Mouse (Mus musculus) layer of hippocampus, adult 18-20 months (tissue): ENCODE data around the gene Sgpp2. TPM values are rescaled to one million over a fixed set of nuclear protein-coding genes. Genes with fewer than 3 reads are reported as not detected.
A peak's percentile ranks its signal among the peaks of the same experiment; 100 is the strongest.

Source experiments
- DNase-seq, 2 experiments: peaks; one replicate each; pipeline ENCODE4 v3.0.0; 2022; ENCODE audit warnings: low spot score in 2 of 2
- long read RNA-seq: library from polyadenylated mRNA; stranded (forward); transcript quantifications from one replicate; pipeline ENCODE4 v2.0.0, GENCODE M21; 2021
- total RNA-seq, 2 experiments: library from RNA; stranded (reverse); gene quantifications; 2 replicates each; pipeline ENCODE4 v1.2.3; 2021

Sgpp2 gene
- total RNA-seq = 1 to 10 TPM; 5.1 to 5.4 TPM
- long read RNA-seq, full-length matches to known transcripts = 9 of 14 reads
- long read RNA-seq, partial matches to known transcripts = 1 of 14 reads
- long read RNA-seq, other reads (novel, unspliced or antisense) = 4 of 14 reads

DNA sequence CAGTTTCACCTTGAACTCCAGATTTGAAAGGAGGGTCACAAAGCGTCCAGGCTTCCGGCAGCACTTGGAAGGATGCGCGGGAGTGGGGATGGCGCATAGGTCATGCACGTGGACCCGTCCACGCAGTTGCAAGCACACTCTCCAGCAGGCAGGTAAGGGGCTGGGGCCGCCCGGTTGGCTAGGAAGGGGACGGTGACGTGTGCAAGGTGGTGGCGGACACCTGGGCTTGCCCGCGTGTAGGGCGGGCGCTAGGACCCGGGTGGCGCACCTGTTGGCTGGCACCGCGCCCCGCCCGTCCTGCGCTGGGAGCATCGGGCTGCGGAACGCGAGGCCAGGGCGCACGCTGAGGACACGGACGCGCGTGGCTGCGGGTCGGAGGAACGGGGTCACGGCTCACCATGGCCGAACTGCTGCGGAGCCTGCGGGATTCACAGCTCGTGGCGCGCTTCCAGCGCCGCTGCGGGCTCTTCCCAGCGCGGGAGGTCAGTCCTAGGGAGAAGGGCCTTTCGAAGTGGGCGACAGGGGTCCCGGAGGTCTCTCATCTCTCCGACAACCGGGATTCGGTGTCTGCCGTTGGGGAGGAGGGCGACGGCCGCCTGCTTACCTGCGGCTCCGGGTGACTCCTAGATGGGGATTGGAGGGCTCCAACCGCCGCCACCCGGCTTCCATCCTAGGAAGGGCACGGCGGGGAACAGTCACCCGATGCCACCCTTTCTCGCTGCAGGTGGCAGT is at the start of gene Sgpp2:
TSS of gene Sgpp2 (plus strand) at position 325 of the 732 bp plus-strand sequence.
- DNase-seq = peak; percentile 3 to 13

DNA sequence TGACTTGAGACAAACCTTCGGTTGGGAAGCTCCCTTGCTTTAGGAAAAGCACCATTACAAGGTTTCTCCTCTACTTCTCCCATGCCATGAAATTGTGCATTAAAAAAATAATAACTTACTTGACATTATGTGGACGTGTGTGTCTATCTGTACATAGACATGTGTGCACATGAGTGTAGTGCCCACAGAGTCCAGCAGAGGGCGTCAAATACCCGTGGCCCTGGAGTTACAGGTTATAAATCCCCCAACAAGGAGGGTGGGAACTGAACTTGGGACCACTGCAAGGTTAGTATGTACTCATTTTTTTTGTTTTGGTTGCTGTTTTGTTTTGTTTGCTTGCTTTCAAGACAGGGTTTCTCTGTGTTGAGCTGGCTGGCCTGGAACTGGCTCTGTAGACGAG is 42.6 kb upstream of the Sgpp2 start:
- DNase-seq = no peak

DNA sequence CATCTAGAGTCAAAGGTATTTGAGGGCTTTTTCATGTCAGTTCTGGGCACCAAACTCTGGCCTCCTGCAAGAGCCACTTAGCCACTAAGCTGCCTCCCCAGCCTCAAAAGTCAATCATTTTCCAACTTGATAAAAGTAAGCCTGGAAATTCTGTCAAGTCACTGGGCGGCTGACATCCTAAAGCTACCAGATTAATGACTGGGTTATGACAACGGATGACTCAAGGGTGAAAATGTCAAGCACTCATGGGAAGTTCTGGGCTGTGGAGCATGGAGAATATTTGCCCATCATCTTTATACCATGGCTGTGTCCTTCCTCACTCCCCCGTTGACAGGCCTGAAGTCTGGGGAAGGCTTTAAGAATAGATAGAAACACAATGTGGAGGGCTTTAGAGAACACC is 37.2 kb upstream of the Sgpp2 start:
- no peak for DNase-seq

DNA sequence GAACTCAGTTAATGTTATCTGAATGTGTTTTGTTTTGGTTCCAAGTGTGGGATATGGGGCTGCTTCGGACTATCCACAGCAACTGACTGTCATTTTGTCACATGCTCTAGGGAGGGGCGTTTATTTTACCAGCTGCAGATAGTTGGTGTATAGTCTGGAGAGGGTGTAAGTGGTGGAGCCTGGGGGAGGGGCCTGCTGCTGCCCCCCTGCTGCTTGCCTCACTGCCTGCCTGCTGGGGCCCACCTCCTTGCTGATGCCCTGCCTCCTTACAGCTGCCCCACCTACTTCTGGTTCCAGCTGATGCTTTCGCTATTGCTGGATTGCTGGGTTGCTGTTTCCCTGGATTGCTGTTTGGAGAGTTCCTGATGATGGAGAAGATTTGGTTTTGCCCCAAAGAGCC is 31.0 kb upstream of the Sgpp2 start:
- DNase-seq = no peak

DNA sequence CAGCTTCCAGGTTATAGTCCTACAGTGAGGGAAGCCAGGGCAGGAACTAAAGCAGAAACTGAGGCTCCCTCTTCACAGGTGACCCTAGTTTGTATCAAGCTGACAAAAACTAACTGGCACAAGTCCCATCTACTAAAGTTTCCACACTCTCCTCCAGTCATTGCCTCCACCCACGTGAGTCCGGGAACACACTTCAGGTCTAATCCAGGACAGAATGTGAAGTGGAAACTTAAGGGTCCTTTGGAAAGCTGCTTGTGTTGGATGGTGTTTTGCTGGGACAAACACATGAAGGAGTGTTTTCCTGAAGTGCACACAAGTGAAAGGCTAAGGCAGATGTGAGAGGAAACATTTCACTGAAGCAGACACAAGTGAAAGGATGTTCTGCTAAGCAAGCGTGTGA is 17.7 kb upstream of the Sgpp2 start:
- no peak for DNase-seq

DNA sequence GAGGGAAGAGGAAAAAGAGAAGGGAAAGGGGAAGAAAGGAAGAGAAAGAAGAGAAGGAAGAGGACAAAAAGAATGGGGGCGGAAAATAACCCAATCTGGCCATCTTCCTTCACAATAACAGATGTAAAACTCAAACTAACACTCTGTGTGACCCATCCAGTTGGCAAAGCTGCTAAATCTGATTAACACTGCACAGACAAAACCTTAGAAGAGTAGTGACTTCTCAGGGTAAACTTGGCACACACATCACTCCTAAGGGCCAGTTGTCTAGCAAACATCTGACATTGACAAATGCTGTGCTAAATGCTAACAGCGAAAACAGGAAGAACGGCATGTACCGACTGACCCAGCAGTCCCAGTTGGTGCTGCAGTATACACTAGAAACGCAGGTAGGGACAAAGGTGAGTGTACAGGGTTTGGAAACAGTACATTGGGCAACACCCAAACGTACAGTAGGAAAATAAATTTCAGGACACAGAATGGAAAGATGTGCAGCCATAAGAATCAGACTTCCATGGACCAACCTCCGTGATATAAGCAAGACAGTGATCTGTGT is 10.4 kb upstream of the Sgpp2 start:
- DNase-seq = no peak

DNA sequence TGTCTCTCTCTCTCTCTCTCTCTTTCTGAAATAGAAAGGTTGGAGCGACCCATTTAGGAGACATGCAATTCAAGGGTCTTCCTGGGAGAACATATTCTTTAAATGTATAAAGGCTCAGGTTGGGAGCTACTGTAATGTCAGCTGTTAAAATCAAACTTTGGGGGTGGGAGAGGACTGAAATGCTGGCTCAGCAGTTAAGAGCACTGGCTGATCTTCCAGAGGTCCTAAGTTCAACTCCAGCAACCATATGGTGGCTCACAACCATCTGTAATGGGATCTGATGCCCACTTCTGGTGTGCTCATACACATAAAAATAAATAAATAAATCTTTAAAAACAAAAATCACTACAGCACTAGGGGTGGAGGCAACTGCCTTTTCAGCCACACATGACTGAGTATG is 1.5 kb upstream of the Sgpp2 start:
- DNase-seq = no peak

DNA sequence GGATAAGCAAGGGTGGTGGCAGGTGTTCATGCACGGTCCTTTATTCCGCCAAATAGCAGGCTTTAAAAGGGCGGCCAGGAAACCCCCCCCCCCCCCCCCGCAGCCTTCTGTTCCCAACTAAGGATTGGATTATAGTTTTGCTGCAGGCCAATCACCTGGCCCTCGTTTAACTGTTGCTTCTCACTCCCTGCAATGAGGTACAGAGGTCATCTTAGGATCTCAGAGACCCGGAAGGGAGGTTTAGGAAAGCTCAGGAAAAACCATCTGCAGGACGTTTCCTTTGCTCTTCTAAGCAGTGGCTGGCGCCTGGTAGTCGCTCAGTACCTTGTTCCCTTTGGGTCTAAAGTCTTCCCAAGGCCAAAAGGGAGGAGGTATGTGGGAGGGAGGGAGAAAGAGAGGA is 865 bp upstream of the Sgpp2 start:
- no peak for DNase-seq

DNA sequence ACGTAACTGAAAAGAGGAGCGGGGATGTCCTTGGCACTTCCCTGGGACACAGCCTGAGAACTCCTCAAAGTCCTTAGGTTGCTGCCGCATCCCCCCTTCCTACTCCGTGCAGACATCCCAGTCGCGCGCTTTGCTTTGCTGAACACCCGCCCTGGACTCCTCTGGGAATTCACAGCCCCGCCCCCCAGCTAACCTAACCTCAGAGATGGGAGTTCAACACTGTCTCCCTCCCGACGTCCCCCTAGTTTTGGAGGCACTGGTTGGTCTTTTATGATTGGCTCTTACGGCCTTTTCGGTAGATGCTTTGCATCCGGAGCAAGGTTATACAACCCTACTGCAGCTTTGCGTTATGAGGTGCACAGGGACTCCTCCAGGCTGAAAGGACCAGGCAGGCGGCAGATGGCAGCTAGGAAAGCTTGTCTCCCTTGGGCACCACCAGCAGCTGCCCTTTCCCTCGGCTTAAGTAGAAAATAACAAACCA is 756 bp downstream of the Sgpp2 start:
- peak in 1 of 2 experiments; percentile 27 for DNase-seq

DNA sequence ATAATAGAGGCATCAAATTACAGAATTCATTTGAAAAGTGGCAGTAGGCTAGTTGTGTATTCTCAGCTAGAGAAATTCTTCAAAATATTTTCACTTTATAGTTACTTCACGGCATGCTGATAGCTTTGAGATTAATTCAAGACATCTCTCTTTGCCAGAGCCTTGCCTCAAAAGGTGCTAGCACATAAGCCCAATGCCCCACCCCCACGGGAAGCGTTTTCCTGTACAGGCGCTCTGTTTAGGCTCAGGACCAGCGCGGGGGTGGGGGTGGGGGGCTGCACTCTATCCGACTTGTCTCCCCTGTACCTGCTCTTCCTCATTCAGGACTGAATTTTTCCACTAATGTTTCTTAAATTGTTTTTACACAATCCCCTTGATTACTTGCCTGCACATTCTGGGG is 1.3 kb downstream of the Sgpp2 start:
- no peak for DNase-seq

DNA sequence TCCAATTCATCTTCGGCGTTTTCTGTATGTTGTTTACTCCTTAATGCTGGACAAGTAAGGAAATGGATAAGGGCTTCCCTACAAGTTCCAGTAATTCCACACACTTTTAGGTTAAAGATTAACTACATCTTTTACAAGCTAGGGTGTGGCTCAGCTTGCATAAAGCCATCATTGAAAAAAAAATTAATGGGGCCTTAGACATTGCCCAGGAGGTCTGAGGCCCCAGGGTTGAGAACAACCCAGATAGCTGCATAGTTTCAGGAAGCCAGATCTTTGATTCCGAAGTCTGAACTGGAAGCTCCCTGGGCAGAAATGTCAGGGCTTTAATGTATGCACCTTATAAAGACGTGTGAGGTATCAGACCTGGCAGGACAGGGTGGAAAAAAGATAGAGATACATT is 2.8 kb downstream of the Sgpp2 start:
- no peak for DNase-seq

DNA sequence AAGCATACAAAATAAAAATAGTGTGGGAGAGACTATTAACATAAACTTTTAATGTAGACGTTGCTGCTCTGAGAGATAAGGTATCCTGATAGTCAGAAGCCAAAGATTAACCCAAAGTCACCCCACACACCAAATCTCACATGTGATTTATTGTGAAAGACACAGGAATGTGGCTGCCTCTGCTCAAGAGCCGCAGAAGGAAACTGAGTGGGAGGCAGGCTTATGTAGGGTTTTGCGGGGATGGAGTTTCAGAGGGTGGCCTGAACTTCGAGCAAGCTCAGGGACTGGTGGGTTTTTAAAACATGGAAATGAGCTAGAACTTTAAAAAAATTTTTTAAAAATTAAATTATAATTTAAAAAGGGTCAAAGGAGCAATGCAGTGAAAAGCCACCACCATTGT is 3.8 kb downstream of the Sgpp2 start:
- DNase-seq = no peak

DNA sequence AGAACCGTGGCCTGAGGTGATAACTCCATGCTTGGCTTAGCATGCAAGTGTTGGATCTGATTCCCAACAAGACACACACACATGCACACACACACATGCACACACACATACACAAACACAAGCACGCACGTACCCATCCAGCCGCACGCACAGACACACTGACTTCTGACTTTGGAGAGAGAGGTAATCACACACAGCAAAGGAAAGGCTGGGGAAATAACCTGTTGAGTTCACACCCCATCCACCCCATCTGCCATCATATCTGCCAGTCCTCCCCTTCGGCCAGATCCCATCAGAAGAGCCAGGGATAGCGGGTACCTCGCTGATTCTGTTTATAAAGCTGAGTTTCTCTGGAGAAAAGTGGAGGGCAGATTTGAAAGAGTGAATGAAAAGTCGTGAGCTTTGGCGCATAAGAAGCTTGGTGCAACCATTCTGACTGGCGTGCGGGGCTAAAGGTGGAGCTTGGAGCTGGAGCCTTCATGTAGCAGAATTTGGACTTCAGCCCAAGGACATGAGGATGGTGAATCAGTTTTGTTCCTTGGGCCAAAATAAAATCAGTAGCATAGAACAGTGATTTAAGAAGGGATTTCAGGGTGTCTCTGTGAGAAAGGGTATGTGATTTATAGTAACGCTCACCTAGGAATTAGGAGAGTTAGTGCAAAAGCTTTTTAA is 8.1 kb downstream of the Sgpp2 start:
- DNase-seq = no peak

DNA sequence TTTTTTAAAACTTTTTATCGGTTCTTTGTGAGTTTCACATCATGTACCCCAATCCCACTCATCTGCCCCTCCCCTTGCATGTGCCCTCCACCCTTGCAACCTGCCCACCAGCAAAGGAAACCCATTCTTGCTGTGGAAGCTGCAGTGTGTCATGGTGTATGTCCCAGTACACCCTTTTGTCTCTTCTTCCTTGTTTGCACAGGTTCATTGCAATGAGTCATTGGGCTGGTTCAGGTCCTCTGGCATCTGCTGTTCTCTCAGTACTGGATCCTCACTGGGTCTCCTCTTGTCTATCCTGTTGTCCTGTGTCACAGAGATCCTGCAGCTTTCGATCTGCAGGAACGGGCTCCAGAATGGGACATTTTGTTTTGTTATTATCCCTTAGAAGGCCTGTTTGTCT is 10.1 kb downstream of the Sgpp2 start:
- DNase-seq = no peak

DNA sequence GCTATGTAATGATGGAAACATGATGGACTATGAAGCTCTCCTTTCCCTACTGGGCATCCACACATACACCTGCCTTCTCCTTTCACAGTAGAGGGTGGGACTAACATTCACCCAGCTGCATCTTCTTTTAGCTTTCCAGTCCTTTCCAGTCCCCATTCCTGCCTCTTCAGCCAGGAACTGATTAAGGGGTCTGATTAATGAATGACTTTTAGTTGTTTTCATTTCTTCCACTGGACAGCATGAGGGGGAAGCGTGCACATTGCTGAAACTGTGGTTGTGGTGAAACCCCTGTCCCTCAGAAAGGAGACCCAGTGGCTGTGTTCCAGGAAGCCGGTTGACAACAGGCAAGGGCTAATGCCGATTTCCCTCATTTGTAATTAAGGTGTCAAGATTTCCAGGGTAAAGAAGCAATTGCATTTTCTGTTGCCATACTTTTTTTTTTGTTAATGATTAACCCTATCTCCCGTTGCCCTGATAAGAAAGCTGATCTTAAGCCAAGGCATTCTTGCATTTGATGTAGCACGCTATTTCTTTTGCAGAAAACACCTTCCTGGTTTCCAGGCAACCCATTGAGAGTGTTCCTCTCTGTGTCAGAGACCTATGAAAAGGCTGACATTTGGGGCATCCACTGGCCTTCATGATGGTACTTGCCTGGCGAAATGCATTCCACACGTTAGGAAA is 12.1 kb downstream of the Sgpp2 start:
- no peak for DNase-seq

DNA sequence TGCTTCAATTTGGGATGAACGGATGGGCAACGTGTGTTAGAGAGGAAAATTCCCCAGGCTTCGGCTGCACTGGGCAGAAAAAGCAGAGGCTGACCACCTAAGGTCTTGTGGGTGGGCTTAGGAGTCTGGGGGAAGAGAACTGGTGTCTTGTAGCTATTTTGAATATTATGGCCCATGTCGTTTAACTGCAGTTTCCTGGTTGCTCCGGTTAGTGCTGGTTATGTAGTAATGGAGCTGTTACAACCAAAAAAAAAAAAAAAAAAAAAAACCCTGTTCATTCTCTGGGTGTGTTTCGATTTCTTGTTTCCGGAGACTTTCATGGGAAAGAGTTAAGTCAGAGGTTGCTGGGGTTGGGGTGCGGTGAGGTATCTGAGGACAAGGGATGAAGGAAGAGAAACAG is 12.7 kb downstream of the Sgpp2 start:
- no peak for DNase-seq

DNA sequence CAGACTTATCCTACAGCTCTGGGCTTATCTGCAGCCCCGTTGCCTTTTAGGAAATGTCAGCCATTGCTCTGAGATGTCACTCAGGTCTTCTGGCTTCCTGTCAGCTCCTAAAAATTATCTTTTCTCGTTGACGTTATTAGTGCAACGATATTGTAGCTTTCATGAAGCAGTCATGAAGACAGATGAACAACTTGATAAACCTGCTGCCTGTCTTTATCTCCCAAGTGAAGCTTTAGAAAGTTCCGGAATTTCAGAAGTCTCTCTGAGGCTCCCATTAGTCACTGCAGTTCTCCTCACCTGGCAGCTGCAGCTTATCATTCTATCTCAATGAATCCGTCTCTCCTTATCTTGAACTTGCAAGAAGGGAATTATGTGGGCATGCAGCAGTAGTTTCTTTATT is 13.9 kb downstream of the Sgpp2 start:
- no peak for DNase-seq

DNA sequence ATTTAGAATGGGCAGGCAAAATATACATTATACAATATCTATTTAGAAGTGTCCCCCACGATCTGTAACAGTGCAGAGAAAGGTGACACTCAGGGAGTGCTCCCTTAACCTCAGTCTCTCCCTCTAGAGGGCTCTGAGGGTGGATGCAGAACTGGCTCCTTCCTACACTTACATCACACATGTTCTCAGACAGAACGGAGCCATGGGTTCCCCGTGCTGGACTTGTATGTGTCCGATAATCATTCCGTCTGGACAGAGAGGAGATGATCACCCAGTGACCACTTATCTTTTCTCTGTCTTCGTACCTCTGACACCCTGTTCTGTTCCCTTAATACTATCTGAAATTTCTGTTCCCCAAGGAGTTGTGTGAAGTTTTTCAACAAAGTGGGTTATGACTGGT is 15.7 kb downstream of the Sgpp2 start:
- no peak for DNase-seq

DNA sequence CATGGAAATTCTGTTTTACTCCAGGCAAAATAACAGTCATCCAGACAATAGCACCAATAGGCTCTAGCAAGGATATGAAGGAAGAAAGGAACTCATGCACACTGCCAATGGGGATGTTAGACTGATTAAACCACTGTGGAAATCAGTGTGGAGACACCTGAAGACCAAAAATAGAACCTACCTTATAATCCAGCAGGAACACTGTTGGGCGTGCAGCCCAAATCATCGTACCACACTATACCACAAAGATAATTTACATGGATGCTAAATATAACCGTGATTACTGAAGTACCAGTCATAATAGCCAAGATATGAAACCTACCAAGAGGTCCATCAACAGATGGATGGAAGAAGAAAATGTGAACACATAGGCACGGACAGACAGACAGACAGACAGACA is 18.5 kb downstream of the Sgpp2 start:
- DNase-seq = no peak

DNA sequence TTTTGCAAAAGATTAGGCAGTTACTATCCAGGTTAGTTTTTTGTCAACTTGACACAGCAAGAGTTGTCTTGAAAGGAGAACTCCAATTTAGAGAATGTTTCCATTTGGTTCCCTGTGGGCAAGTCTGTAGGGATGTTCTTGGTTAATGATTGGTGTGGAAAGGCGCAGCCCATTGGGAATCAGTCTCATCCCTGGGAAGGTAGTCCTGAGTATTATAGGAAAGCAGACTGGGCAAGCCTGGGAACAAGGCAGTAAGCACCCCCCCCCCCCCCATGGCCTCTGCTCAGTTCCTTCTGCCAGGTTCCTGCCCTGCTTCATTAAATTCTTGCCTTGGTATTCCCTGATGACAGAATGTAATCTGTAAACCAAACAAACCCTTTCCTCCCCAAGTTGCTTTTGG is 19.7 kb downstream of the Sgpp2 start:
- no peak for DNase-seq

DNA sequence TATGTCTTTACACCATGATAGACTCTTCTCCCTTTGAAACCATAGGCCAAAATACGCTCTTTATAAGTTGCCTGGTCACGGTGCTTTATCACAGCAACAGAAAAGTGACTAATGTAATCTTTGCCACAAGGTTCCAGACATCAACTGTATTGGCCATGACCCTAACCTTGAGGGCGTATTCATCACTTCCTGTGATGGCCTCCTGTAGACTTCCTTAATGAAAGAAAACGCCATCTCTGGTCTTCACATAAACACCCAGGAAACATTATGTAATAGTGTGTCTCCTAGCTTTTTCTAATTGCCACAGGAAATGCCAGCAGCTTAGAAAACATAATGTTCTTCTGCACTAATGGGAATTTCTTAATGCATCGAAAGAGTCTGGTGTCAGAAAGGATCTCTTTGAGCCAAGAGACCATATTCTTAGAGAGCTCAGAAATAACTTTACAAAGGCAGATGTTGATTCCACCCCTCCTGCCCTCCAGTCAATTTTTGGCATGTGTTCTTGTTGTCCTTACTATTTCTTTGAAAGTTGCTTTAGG is 20.5 kb downstream of the Sgpp2 start:
- no peak for DNase-seq

DNA sequence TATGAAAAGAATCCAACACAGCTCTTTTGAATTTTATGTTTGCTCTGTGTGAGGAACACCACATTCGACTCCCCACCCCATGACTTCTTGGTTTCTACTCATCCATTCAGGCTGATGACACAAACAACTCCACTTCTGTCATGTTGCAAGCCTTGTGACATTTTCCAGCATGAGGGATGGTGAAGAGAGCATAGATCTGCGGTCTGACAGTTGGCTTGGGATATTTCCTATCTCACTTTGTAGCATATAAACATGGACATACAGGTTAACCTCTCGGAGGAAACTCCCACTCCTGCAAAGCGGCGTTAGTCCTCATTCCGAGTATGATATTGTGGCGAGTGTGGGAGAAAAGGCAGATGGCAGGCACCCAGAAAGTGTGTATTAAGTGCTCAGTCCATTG is 27.6 kb downstream of the Sgpp2 start:
- DNase-seq = no peak
